Comparison of ENCODE assay signal across 8 mouse cellular contexts in genomic region chr6:51471179-51471505, GRCm38 (mm10). TPM values are rescaled to one million over a fixed set of nuclear protein-coding genes. Genes with fewer than 3 reads are reported as not detected.
A peak's percentile ranks its signal among the peaks of the same experiment; 100 is the strongest.
DNase-seq lines count a peak whose midpoint lies in the region; ATAC-seq and TF ChIP-seq lines count a peak whose summit lies in the region.

No protein-coding gene starts in this region.

- peak overlapping the region; percentile 99 to 100 for H3K27ac ChIP-seq in heart, embryonic 14.5 days (replicated peaks in 1 of 2; ENCODE audit: control insufficient read depth in 1 of 2, insufficient read depth in 1 of 2, low read depth in 2 of 2, low read length in 2 of 2)
- H3K27ac ChIP-seq in hindbrain, embryonic 11.5 days (ENCODE audit: low read depth, low read length) = peak overlapping the region; percentile 100
- peak overlapping the region; percentile 100 for H3K27ac ChIP-seq in midbrain, embryonic 11.5 days (ENCODE audit: low read depth, low read length)

- H3K9me3 ChIP-seq in heart, embryonic 14.5 days (ENCODE audit: control insufficient read depth, low read length) = no peaks in the 10 kb centered on the region
- no peaks in the 10 kb centered on the region for H3K9me3 ChIP-seq in G1E (replicated peaks)
- no peaks in the 10 kb centered on the region for H3K9me3 ChIP-seq in hindbrain, embryonic 11.5 days (ENCODE audit: control insufficient read depth, low read length)
- H3K9me3 ChIP-seq in midbrain, embryonic 11.5 days (ENCODE audit: control insufficient read depth, low read length) = no peaks in the 10 kb centered on the region

- H3K36me3 ChIP-seq in heart, embryonic 14.5 days (ENCODE audit: control insufficient read depth, insufficient read depth, low read length) = peaks cover 61% of the 10 kb centered on the region
- H3K36me3 ChIP-seq in G1E (replicated peaks) = peaks cover 50% of the 10 kb centered on the region
- 0 out of 2 replicates have a peak, but pooled peaks cover 4% of the 10 kb centered on the region for H3K36me3 ChIP-seq in hindbrain, embryonic 11.5 days (ENCODE audit: control insufficient read depth, insufficient read depth, low read length)
- peaks cover 7% of the 10 kb centered on the region for H3K36me3 ChIP-seq in midbrain, embryonic 11.5 days (ENCODE audit: control insufficient read depth, insufficient read depth, low read length)

- DNase-seq in heart, postnatal 4 days = no peak
- DNase-seq in G1E (ENCODE audit: low spot score) = no peak
- no peak for DNase-seq in hindbrain, embryonic 11.5 days (ENCODE audit: low spot score)
- DNase-seq in midbrain, embryonic 11.5 days (ENCODE audit: low spot score, missing footprints) = no peak
- DNase-seq in Muller cell, postnatal 12 days (ENCODE audit: inconsistent ontology term) = no peak
- no peak for DNase-seq in right cerebral cortex, postnatal 25 days
- no peak for DNase-seq in right cerebral cortex, adult 2 months (ENCODE audit: low spot score in 2 of 2)

- peak overlapping the region; percentile 70 for H3K4me2 ChIP-seq in heart, embryonic 14.5 days (ENCODE audit: low read length)
- peak overlapping the region; percentile 48 for H3K4me2 ChIP-seq in hindbrain, embryonic 11.5 days (replicated peaks; ENCODE audit: low read depth, low read length)
- H3K4me2 ChIP-seq in midbrain, embryonic 11.5 days = peak overlapping the region; percentile 72

- ATAC-seq in heart, embryonic 14.5 days (ENCODE audit: insufficient number of reproducible peaks, insufficient read depth, low FRiP score, low read depth) = no peak
- ATAC-seq in G1E (ENCODE audit: extremely low read depth, insufficient number of reproducible peaks, low FRiP score, poor library complexity, severe bottlenecking) = no peak
- ATAC-seq in hindbrain, embryonic 11.5 days (ENCODE audit: low FRiP score) = no peak
- no peak for ATAC-seq in midbrain, embryonic 11.5 days (ENCODE audit: low FRiP score)

- H3K9ac ChIP-seq in heart, embryonic 14.5 days (ENCODE audit: low read length) = peak overlapping the region; percentile 99
- peak overlapping the region; percentile 100 for H3K9ac ChIP-seq in hindbrain, embryonic 11.5 days (ENCODE audit: low read depth, low read length)
- peak overlapping the region; percentile 100 for H3K9ac ChIP-seq in midbrain, embryonic 11.5 days (ENCODE audit: low read length)

- WGBS in heart, embryonic 14.5 days = 0% methylated on average over 10 of the region's 10 CpGs
- WGBS in hindbrain, embryonic 11.5 days = under 1% methylated on average over 10 of the region's 10 CpGs
- 0% methylated on average over 10 of the region's 10 CpGs for WGBS in midbrain, embryonic 11.5 days

- H3K4me3 ChIP-seq in heart, embryonic 14.5 days (ENCODE audit: control insufficient read depth in 1 of 2, insufficient read depth in 1 of 2, low read depth in 1 of 2, low read length in 2 of 2) = peak overlapping the region; percentile 66 to 92
- H3K4me3 ChIP-seq in G1E (ENCODE audit: low read depth, low read length) = peak overlapping the region; percentile 94
- peak overlapping the region; percentile 98 for H3K4me3 ChIP-seq in hindbrain, embryonic 11.5 days (ENCODE audit: low read depth, low read length)
- H3K4me3 ChIP-seq in midbrain, embryonic 11.5 days (ENCODE audit: low read depth, low read length) = peak overlapping the region; percentile 97

- peaks cover 2 to 26% of the 10 kb centered on the region in 2 experiments for H3K4me1 ChIP-seq in heart, embryonic 14.5 days (ENCODE audit: control insufficient read depth in 2 of 2, insufficient read depth in 2 of 2, low read length in 2 of 2)
- H3K4me1 ChIP-seq in G1E (ENCODE audit: insufficient read depth, low read depth, low read length) = peaks cover 26% of the 10 kb centered on the region
- peaks cover 4% of the 10 kb centered on the region for H3K4me1 ChIP-seq in hindbrain, embryonic 11.5 days (replicated peaks; ENCODE audit: control insufficient read depth, insufficient read depth, low read length)
- peaks cover 20% of the 10 kb centered on the region for H3K4me1 ChIP-seq in midbrain, embryonic 11.5 days (ENCODE audit: control insufficient read depth, insufficient read depth, low read length)

- H3K27me3 ChIP-seq in heart, embryonic 14.5 days (ENCODE audit: control insufficient read depth, insufficient read depth, low read length) = no peaks in the 10 kb centered on the region
- H3K27me3 ChIP-seq in G1E (ENCODE audit: insufficient read depth, low read length) = no peaks in the 10 kb centered on the region
- H3K27me3 ChIP-seq in hindbrain, embryonic 11.5 days (ENCODE audit: control insufficient read depth, insufficient read depth, low read length) = no peaks in the 10 kb centered on the region
- no peaks in the 10 kb centered on the region for H3K27me3 ChIP-seq in midbrain, embryonic 11.5 days (ENCODE audit: control insufficient read depth, insufficient read depth, low read length)

- no peak for TF ChIP-seq CTCF in G1E (IDR thresholded peaks at IDR 0.05; ENCODE audit: low read depth, low read length)

RNA-seq across cellular contexts. Expression of gene Cbx3, which starts 1.0 kb away (rescaled TPM):
- polyA plus RNA-seq in heart, embryonic 14.5 days (2014; fragmentation: Nextera tagmentation; extraction: Ambion mirVana) = 333 and 340 TPM in 2 replicates
- total RNA-seq in heart, postnatal 4 days (2021) = 100 to 1,000 TPM; 172 to 178 TPM
- 254 and 291 TPM in 2 replicates for total RNA-seq in G1E (2014; fragmentation: Nextera tagmentation)
- total RNA-seq in G1E (2017) = 523 and 598 TPM in 2 replicates
- 72.8 and 98.2 TPM in 2 replicates for polyA plus RNA-seq in G1E (2012)
- 660 and 672 TPM in 2 replicates for polyA plus RNA-seq in hindbrain, embryonic 11.5 days (2014; fragmentation: Nextera tagmentation; extraction: Ambion mirVana)
- 757 and 781 TPM in 2 replicates for polyA plus RNA-seq in midbrain, embryonic 11.5 days (2014; fragmentation: Nextera tagmentation; extraction: Ambion mirVana)

RNA-seq across cellular contexts. Expression of gene Hnrnpa2b1, which starts 1.4 kb away (rescaled TPM):
- polyA plus RNA-seq in heart, embryonic 14.5 days (2014; fragmentation: Nextera tagmentation; extraction: Ambion mirVana) = 638 and 739 TPM in 2 replicates
- 100 to 1,000 TPM; 646 to 668 TPM for total RNA-seq in heart, postnatal 4 days (2021)
- total RNA-seq in G1E (2014; fragmentation: Nextera tagmentation) = 906 TPM in 2 replicates
- total RNA-seq in G1E (2017) = 1,057 and 1,396 TPM in 2 replicates
- polyA plus RNA-seq in G1E (2012) = 392 and 574 TPM in 2 replicates
- polyA plus RNA-seq in hindbrain, embryonic 11.5 days (2014; fragmentation: Nextera tagmentation; extraction: Ambion mirVana) = 1,561 and 1,692 TPM in 2 replicates
- 1,654 and 1,893 TPM in 2 replicates for polyA plus RNA-seq in midbrain, embryonic 11.5 days (2014; fragmentation: Nextera tagmentation; extraction: Ambion mirVana)

RNA-seq across cellular contexts. Expression of gene Nfe2l3, which starts 38.7 kb away (rescaled TPM):
- polyA plus RNA-seq in heart, embryonic 14.5 days (2014; fragmentation: Nextera tagmentation; extraction: Ambion mirVana) = 4.1 and 4.3 TPM in 2 replicates
- 1 to 10 TPM; 1.1 to 2.2 TPM for total RNA-seq in heart, postnatal 4 days (2021)
- total RNA-seq in G1E (2014; fragmentation: Nextera tagmentation) (not detected in 2 replicates), G1E (2017) (0.27 TPM in 1 of 2 replicates, not detected in the other)
- polyA plus RNA-seq in G1E (2012) = not detected in 2 replicates
- polyA plus RNA-seq in hindbrain, embryonic 11.5 days (2014; fragmentation: Nextera tagmentation; extraction: Ambion mirVana) = 2.6 and 2.7 TPM in 2 replicates
- 4.3 and 5.3 TPM in 2 replicates for polyA plus RNA-seq in midbrain, embryonic 11.5 days (2014; fragmentation: Nextera tagmentation; extraction: Ambion mirVana)

RNA-seq across cellular contexts. Expression of gene Snx10, which starts 52.6 kb away (rescaled TPM):
- 18.1 and 19.7 TPM in 2 replicates for polyA plus RNA-seq in heart, embryonic 14.5 days (2014; fragmentation: Nextera tagmentation; extraction: Ambion mirVana)
- 10 to 100 TPM in 1 of 2 experiments, 1 to 10 TPM in 1; 7.9 to 10.4 TPM for total RNA-seq in heart, postnatal 4 days (2021)
- total RNA-seq in G1E (2014; fragmentation: Nextera tagmentation) (not detected in 2 replicates), G1E (2017) (1.2 and 1.5 TPM in 2 replicates)
- polyA plus RNA-seq in G1E (2012) = not detected in 2 replicates
- 45.3 and 47.6 TPM in 2 replicates for polyA plus RNA-seq in hindbrain, embryonic 11.5 days (2014; fragmentation: Nextera tagmentation; extraction: Ambion mirVana)
- polyA plus RNA-seq in midbrain, embryonic 11.5 days (2014; fragmentation: Nextera tagmentation; extraction: Ambion mirVana) = 52.0 and 53.4 TPM in 2 replicates
